Mouse (Mus musculus): Measurements from ENCODE around the gene Trmt112. TPM values are rescaled to one million over a fixed set of nuclear protein-coding genes. Genes with fewer than 3 reads are reported as not detected.
"Not testable (repeated sequence)": the region's sequence is repeated elsewhere in the genome, so short reads cannot be mapped to it uniquely, and the experiment has no call there.

The Trmt112 gene
- polyA plus RNA-seq, 1 experiment from 2014 or later: 118 TPM

DNA sequence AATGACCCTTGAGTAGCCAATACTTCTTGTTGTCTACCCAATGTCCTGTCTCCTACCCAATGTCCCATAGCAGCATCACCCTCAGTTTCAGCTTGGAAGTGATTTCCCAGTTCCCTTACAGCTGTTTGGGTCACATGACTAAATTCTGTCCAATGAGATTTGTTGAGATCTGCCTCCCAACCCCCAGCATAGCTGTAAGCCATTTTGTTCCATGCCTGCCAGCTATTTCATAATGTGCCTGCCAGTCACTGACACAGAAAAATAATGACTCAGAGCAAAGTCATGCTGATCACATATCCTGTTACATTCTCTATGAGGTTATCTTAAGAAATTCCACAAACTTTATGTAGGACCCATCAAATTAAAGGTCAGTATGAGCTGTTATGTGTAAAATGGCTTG is 32.7 kb upstream of the Trmt112 start:
- no peaks in the 10 kb centered on the region for H3K4me1 ChIP-seq (replicated peaks; ENCODE audit: control insufficient read depth, insufficient read depth, low read length)
- H3K4me3 ChIP-seq (replicated peaks; ENCODE audit: low read length): no peak overlapping the region
- peaks cover 15% of the 10 kb centered on the region for H3K9me3 ChIP-seq (ENCODE audit: control insufficient read depth, low read length)
- DNase-seq (ENCODE audit: low spot score) (no peak), ATAC-seq (ENCODE audit: low FRiP score) (no peak)
- H3K36me3 ChIP-seq (replicated peaks; ENCODE audit: control insufficient read depth, insufficient read depth): no peaks in the 10 kb centered on the region
- no peak overlapping the region for H3K9ac ChIP-seq
- no peak overlapping the region for H3K4me2 ChIP-seq (replicated peaks)
- no peak overlapping the region for H3K27ac ChIP-seq
- no peaks in the 10 kb centered on the region for H3K27me3 ChIP-seq (ENCODE audit: control insufficient read depth, insufficient read depth, low read length)

DNA sequence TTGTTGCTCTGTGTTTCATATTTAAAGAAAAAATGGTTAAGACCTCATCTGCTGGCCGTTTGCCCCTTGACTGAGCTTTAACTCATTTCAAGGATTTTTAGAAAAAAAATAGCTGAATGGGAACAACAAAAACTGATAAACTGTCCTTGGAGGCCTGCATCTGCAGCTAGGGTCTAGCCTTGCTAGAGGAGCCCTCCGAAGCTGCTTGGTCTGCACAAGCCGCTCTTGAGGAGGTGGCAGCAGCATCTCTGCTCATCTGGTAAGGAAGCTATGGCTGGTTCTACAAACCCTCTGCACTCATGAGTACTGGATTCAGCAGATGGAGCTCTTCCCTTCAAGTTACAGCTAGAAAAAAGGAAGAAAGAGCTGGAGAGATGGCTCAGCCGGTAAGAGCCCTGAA is 31.5 kb upstream of the Trmt112 start:
- 91% methylated on average over 4 of the region's 4 CpGs for WGBS
- no peak for ATAC-seq (ENCODE audit: low FRiP score)
- H3K27ac ChIP-seq: no peak overlapping the region

GRCm38 (mm10) chr19:6892512-6892911 is 17.0 kb upstream of the Trmt112 start:
- DNase-seq (ENCODE audit: low spot score): no peak
- WGBS: 66% methylated on average over 4 of the region's 4 CpGs
- no peak for ATAC-seq (ENCODE audit: low FRiP score)

More for the DNA sequence above, 31.5 kb upstream of the Trmt112 start:
- Histone ChIP-seq H3K27me3 (ENCODE audit: control insufficient read depth, insufficient read depth, low read length) (no peaks in the 10 kb centered on the region), H3K4me1 (replicated peaks; ENCODE audit: control insufficient read depth, insufficient read depth, low read length) (no peaks in the 10 kb centered on the region), H3K36me3 (replicated peaks; ENCODE audit: control insufficient read depth, insufficient read depth) (no peaks in the 10 kb centered on the region), H3K9ac (no peak overlapping the region), H3K4me2 (replicated peaks) (no peak overlapping the region), H3K4me3 (replicated peaks; ENCODE audit: low read length) (no peak overlapping the region), H3K9me3 (ENCODE audit: control insufficient read depth, low read length) (peaks cover 15% of the 10 kb centered on the region)
- no peak for DNase-seq (ENCODE audit: low spot score)

DNA sequence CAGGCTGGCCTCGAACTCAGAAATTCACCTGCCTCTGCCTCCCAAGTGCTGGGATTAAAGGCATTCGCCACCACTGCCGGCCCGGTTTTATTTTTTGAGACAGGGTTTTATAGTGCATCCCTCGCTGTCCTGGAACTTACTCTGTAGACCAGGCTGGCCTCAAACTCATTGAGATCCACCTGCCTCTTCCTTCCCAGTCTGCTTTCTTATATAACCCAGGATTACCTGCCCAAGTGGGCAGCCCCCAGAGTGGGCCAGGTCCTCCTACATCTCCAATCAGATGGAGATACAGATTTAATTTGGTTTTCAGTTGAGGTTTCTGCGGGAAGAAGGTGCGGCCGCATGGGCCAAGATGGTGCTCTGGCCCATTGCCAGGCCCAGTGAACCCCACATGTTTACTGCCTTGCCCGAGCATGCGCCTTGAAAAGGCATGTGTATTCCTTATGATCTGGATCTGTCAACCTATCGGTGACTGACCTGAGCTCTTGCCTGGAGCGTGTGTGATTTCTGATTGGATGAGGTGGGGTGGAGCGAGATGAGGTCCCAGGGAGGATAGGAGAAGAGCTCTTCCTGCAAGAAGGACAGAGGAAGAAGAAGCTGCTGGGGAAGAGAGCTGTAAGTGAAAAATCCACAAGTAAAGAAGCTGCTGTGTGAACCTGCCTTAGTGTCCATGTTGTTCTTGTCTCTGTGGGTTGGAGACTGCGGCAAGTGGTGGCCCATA is 15.6 kb upstream of the Trmt112 start:
- Histone ChIP-seq H3K9ac (no peak overlapping the region), H3K27me3 (ENCODE audit: control insufficient read depth, insufficient read depth, low read length) (no peaks in the 10 kb centered on the region), H3K9me3 (ENCODE audit: control insufficient read depth, low read length) (no peaks in the 10 kb centered on the region), H3K27ac (no peak overlapping the region), H3K4me1 (replicated peaks; ENCODE audit: control insufficient read depth, insufficient read depth, low read length) (no peaks in the 10 kb centered on the region), H3K4me2 (replicated peaks) (no peak overlapping the region), H3K4me3 (replicated peaks; ENCODE audit: low read length) (no peak overlapping the region), H3K36me3 (replicated peaks; ENCODE audit: control insufficient read depth, insufficient read depth) (no peaks in the 10 kb centered on the region)
- WGBS: 95% methylated on average over 14 of the region's 14 CpGs
- DNase-seq (ENCODE audit: low spot score): no peak
- no peak for ATAC-seq (ENCODE audit: low FRiP score)

More at GRCm38 (mm10) chr19:6892512-6892911, 17.0 kb upstream of the Trmt112 start:
- Histone ChIP-seq H3K27ac (no peak overlapping the region), H3K9ac (no peak overlapping the region), H3K4me2 (replicated peaks) (no peak overlapping the region), H3K36me3 (replicated peaks; ENCODE audit: control insufficient read depth, insufficient read depth) (no peaks in the 10 kb centered on the region), H3K4me3 (replicated peaks; ENCODE audit: low read length) (no peak overlapping the region), H3K4me1 (replicated peaks; ENCODE audit: control insufficient read depth, insufficient read depth, low read length) (no peaks in the 10 kb centered on the region), H3K9me3 (ENCODE audit: control insufficient read depth, low read length) (no peaks in the 10 kb centered on the region), H3K27me3 (ENCODE audit: control insufficient read depth, insufficient read depth, low read length) (no peaks in the 10 kb centered on the region)

DNA sequence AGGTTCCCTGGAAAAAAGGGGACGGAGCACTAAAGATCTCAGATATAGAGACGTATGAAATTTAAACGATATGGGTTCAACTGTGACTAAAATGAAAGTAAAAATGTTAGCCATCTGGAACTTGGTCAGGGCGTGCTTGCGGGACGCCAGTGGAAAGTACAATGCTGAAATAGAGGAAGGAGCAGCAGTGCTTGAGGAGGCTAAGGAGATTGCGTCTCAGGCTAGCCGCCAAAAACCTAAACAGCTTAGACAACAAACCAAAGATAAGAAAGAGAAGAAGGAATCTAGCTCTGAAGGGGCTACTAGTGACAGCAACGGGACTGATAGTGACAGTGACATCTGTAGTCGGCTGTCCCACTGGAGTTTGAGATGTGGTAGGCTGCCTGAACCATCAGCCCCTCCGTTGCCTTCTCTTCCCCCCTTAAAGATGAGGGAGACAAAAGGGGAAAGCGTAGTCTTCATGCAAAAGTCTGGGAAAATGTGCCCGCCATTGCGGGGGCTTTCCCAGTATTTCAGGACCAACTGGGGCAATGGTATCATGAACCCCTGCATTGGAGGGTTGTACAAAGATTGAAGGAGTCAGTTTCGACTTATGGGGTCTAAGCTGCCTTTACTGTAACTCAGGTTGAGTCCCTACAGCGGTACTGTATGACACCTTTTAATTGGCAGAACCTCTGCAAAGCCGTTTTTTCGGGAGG is 13.7 kb upstream of the Trmt112 start:
- H3K36me3 ChIP-seq (replicated peaks; ENCODE audit: control insufficient read depth, insufficient read depth); H3K9me3 ChIP-seq (ENCODE audit: control insufficient read depth, low read length); H3K4me3 ChIP-seq (replicated peaks; ENCODE audit: low read length); DNase-seq (ENCODE audit: low spot score); H3K27ac ChIP-seq; H3K4me1 ChIP-seq (replicated peaks; ENCODE audit: control insufficient read depth, insufficient read depth, low read length); ATAC-seq (ENCODE audit: low FRiP score); H3K9ac ChIP-seq; H3K27me3 ChIP-seq (ENCODE audit: control insufficient read depth, insufficient read depth, low read length); H3K4me2 ChIP-seq (replicated peaks): not testable (repeated sequence)
- WGBS: 95% methylated on average over 18 of the region's 18 CpGs

DNA sequence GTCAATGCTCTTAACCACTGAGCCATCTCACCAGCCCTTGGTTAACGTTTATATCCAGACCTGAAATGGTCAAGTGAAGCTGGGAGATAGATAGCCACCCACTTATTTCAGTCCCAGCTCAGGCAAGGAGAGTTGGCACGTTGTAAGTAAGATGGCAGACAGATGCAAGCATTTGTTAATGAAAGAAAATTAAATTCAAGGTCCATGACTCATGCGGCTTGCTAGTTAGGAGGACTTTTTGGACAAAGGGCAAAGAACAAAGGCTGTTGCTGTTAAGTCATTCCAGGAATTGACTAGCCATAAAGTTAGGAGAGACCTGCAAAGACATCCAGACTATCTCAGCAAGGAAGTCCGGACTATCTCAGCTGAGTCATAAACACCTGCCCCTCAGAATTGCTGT is 9.9 kb upstream of the Trmt112 start:
- WGBS: 83% methylated on average over 4 of the region's 4 CpGs
- Histone ChIP-seq H3K9ac (no peak overlapping the region), H3K4me3 (replicated peaks; ENCODE audit: low read length) (no peak overlapping the region), H3K4me1 (replicated peaks; ENCODE audit: control insufficient read depth, insufficient read depth, low read length) (no peaks in the 10 kb centered on the region), H3K27ac (no peak overlapping the region), H3K36me3 (replicated peaks; ENCODE audit: control insufficient read depth, insufficient read depth) (peaks cover 7% of the 10 kb centered on the region), H3K9me3 (ENCODE audit: control insufficient read depth, low read length) (no peaks in the 10 kb centered on the region), H3K27me3 (ENCODE audit: control insufficient read depth, insufficient read depth, low read length) (no peaks in the 10 kb centered on the region), H3K4me2 (replicated peaks) (no peak overlapping the region)
- DNase-seq (ENCODE audit: low spot score) (no peak), ATAC-seq (ENCODE audit: low FRiP score) (no peak)

DNA sequence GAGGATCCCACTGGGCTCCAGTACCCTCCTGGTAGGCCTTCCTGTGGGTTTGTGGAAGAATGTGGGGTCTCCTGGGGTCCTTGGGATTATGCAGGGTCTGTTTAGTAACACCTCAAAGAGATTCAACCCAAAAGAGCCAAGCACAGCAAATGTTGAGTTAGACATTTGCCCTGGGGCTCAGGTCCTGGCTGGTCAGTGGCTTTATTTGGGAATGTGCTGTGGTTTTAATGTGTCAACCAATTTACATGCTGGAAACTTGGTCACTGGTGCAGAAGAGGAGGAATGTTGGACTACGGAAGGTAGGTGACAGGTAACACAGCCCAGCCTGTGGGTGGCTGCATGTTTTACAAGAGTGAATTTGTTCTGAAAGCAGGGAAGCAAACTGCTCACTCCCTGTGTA is 6.5 kb upstream of the Trmt112 start:
- ATAC-seq (ENCODE audit: low FRiP score) (no peak), DNase-seq (ENCODE audit: low spot score) (no peak)
- WGBS: 100% methylated on average over 1 of the region's 1 CpGs
- Histone ChIP-seq H3K4me2 (replicated peaks) (no peak overlapping the region), H3K27ac (no peak overlapping the region), H3K36me3 (replicated peaks; ENCODE audit: control insufficient read depth, insufficient read depth) (peaks cover 34% of the 10 kb centered on the region), H3K9me3 (ENCODE audit: control insufficient read depth, low read length) (no peaks in the 10 kb centered on the region), H3K4me1 (replicated peaks; ENCODE audit: control insufficient read depth, insufficient read depth, low read length) (peaks cover 7% of the 10 kb centered on the region; the same call in 1 of the 2 replicates), H3K27me3 (ENCODE audit: control insufficient read depth, insufficient read depth, low read length) (no peaks in the 10 kb centered on the region), H3K4me3 (replicated peaks; ENCODE audit: low read length) (no peak overlapping the region), H3K9ac (no peak overlapping the region)

- H3K27me3 ChIP-seq (ENCODE audit: control insufficient read depth, insufficient read depth, low read length): no peaks in the 10 kb centered on the region
- no peak overlapping the region for H3K4me3 ChIP-seq (replicated peaks; ENCODE audit: low read length)
- no peaks in the 10 kb centered on the region for H3K9me3 ChIP-seq (ENCODE audit: control insufficient read depth, low read length)
- DNase-seq (ENCODE audit: low spot score) (no peak), ATAC-seq (ENCODE audit: low FRiP score) (no peak)
- H3K27ac ChIP-seq: no peak overlapping the region
- WGBS: 87% methylated on average over 2 of the region's 2 CpGs
- no peak overlapping the region for H3K4me2 ChIP-seq (replicated peaks)
- no peak overlapping the region for H3K9ac ChIP-seq
- peaks cover 18% of the 10 kb centered on the region for H3K4me1 ChIP-seq (replicated peaks; ENCODE audit: control insufficient read depth, insufficient read depth, low read length)
- peaks cover 34% of the 10 kb centered on the region for H3K36me3 ChIP-seq (replicated peaks; ENCODE audit: control insufficient read depth, insufficient read depth)
Measured at GRCm38 (mm10) chr19:6904846-6905245, 4.7 kb upstream of the Trmt112 start.

- no peak for DNase-seq (ENCODE audit: low spot score)
- no peak overlapping the region for H3K4me3 ChIP-seq (replicated peaks; ENCODE audit: low read length)
- no peaks in the 10 kb centered on the region for H3K27me3 ChIP-seq (ENCODE audit: control insufficient read depth, insufficient read depth, low read length)
- ATAC-seq (ENCODE audit: low FRiP score): no peak
- H3K36me3 ChIP-seq (replicated peaks; ENCODE audit: control insufficient read depth, insufficient read depth): peaks cover 34% of the 10 kb centered on the region
- H3K4me2 ChIP-seq (replicated peaks): no peak overlapping the region
- H3K9me3 ChIP-seq (ENCODE audit: control insufficient read depth, low read length): no peaks in the 10 kb centered on the region
- WGBS: 96% methylated on average over 10 of the region's 11 CpGs
- H3K4me1 ChIP-seq (replicated peaks; ENCODE audit: control insufficient read depth, insufficient read depth, low read length): peaks cover 18% of the 10 kb centered on the region
- H3K27ac ChIP-seq: no peak overlapping the region
- no peak overlapping the region for H3K9ac ChIP-seq
Measured at GRCm38 (mm10) chr19:6905498-6906159, 3.9 kb upstream of the Trmt112 start.

Measured in hindbrain, embryonic 14.5 days (tissue).